Mouse (Mus musculus) liver, embryonic 12.5 days (tissue): Measurements from ENCODE around the gene Gm42791. TPM values are rescaled to one million over a fixed set of nuclear protein-coding genes. Genes with fewer than 3 reads are reported as not detected.

ENCODE experiments used
- ATAC-seq: fragments of 200-750 bp; cut with Nextera tagmentation; 2 replicates; pipeline ENCODE4 v1.8.0; 2017; ENCODE audit warnings: moderate number of reproducible peaks, mild to moderate bottlenecking, moderate library complexity
- H3K27ac ChIP-seq: fragments of 300-500 bp; sonication (generic); 2 replicates; pipeline ENCODE4 v1.5.1; 2016; ENCODE audit warnings: mild to moderate bottlenecking
- H3K27me3 ChIP-seq: fragments of 300-500 bp; sonication (generic); replicated peaks from 2 replicates; pipeline ENCODE4 v1.6.1; 2016; ENCODE audit warnings: mild to moderate bottlenecking, moderate library complexity
- H3K36me3 ChIP-seq: fragments of 300-500 bp; sonication (generic); 2 replicates; pipeline ENCODE4 v1.6.1; 2016; ENCODE audit warnings: mild to moderate bottlenecking, moderate library complexity
- H3K4me1 ChIP-seq: fragments of 300-500 bp; sonication (generic); 2 replicates; pipeline ENCODE4 v1.6.1; 2016
- H3K4me2 ChIP-seq: fragments of 300-500 bp; sonication (generic); 2 replicates; pipeline ENCODE4 v1.6.1; 2016; ENCODE audit warnings: mild to moderate bottlenecking, moderate library complexity
- H3K4me3 ChIP-seq: fragments of 300-500 bp; sonication (generic); 2 replicates; pipeline ENCODE4 v1.5.1; 2016; ENCODE audit warnings: mild to moderate bottlenecking, moderate library complexity
- H3K9ac ChIP-seq: fragments of 300-500 bp; sonication (generic); 2 replicates; pipeline ENCODE4 v1.6.1; 2016; ENCODE audit warnings: mild to moderate bottlenecking, moderate library complexity
- H3K9me3 ChIP-seq: fragments of 300-500 bp; sonication (generic); replicated peaks from 2 replicates; pipeline ENCODE4 v1.6.1; 2016; ENCODE audit warnings: mild to moderate bottlenecking, moderate library complexity
- WGBS: fragments of 180-500 bp; shearing (Covaris S2); methylation state at CpG from one replicate; pipeline ENCODE4 v1.1.7; 2016; ENCODE audit not compliant: insufficient replicate concordance; 5-methylcytosine and 5-hydroxymethylcytosine counted together
- polyA plus RNA-seq: library from polyadenylated mRNA; unstranded; fragments of >200 nt; fragmentation: Nextera tagmentation; extraction: Ambion mirVana; gene quantifications from 2 replicates; pipeline ENCODE4 v1.2.1, GENCODE M21; 2016

Gene Gm42791
- polyA plus RNA-seq, 1 experiment from 2014 or later, result 1.7 TPM

GRCm38 (mm10) chr5:148895833-148896232, 99.1 kb downstream of the Gm42791 start:
- peak overlapping the region; percentile 62; the same call in 1 of the 2 replicates for H3K4me2 ChIP-seq
- H3K4me1 ChIP-seq, result peaks cover 49% of the 10 kb centered on the region
- 87% methylated on average over 7 of the region's 7 CpGs for WGBS
- no peaks in the 10 kb centered on the region for H3K9me3 ChIP-seq
- ATAC-seq, result no peak
- H3K9ac ChIP-seq, result peak overlapping the region; percentile 67; the same call in 1 of the 2 replicates
- H3K27ac ChIP-seq, result peak overlapping the region; percentile 99
- no peak overlapping the region for H3K4me3 ChIP-seq
- H3K27me3 ChIP-seq, result no peaks in the 10 kb centered on the region
- H3K36me3 ChIP-seq, result peaks cover 50% of the 10 kb centered on the region

- Histone ChIP-seq H3K4me3 (no peak overlapping the region), H3K9ac (no peak overlapping the region; the same call in 1 of the 2 replicates), H3K9me3 (no peaks in the 10 kb centered on the region), H3K36me3 (peaks cover 53% of the 10 kb centered on the region), H3K4me1 (peaks cover 54% of the 10 kb centered on the region), H3K4me2 (no peak overlapping the region), H3K27me3 (no peaks in the 10 kb centered on the region), H3K27ac (peak overlapping the region; percentile 58; the same call in 1 of the 2 replicates)
- no peak for ATAC-seq
- 71% methylated on average over 5 of the region's 5 CpGs for WGBS
These were observed 99.9 kb downstream of the Gm42791 start for GRCm38 (mm10) chr5:148895034-148895433.

- Histone ChIP-seq H3K9me3 (no peaks in the 10 kb centered on the region), H3K4me2 (no peak overlapping the region), H3K27me3 (no peaks in the 10 kb centered on the region), H3K36me3 (peaks cover 67% of the 10 kb centered on the region), H3K27ac (no peak overlapping the region), H3K4me1 (peaks cover 25% of the 10 kb centered on the region), H3K4me3 (no peak overlapping the region), H3K9ac (no peak overlapping the region)
- ATAC-seq, result no peak
- 66% methylated on average over 4 of the region's 4 CpGs for WGBS
These were observed 104.7 kb downstream of the Gm42791 start for GRCm38 (mm10) chr5:148890237-148890636.

- no peaks in the 10 kb centered on the region for H3K27me3 ChIP-seq
- peaks cover 66% of the 10 kb centered on the region for H3K36me3 ChIP-seq
- peaks cover 21% of the 10 kb centered on the region for H3K4me1 ChIP-seq
- no peak overlapping the region for H3K4me3 ChIP-seq
- 78% methylated on average over 6 of the region's 6 CpGs for WGBS
- H3K27ac ChIP-seq, result no peak overlapping the region
- H3K9me3 ChIP-seq, result no peaks in the 10 kb centered on the region
- H3K9ac ChIP-seq, result no peak overlapping the region
- no peak overlapping the region for H3K4me2 ChIP-seq
- no peak for ATAC-seq
These were observed 106.9 kb downstream of the Gm42791 start for GRCm38 (mm10) chr5:148888032-148888431.

GRCm38 (mm10) chr5:148885821-148886609, 108.9 kb downstream of the Gm42791 start:
- Histone ChIP-seq H3K4me1 (peaks cover 21% of the 10 kb centered on the region), H3K27me3 (no peaks in the 10 kb centered on the region), H3K9me3 (no peaks in the 10 kb centered on the region), H3K4me3 (peak overlapping the region; percentile 54), H3K36me3 (peaks cover 57% of the 10 kb centered on the region), H3K9ac (peak overlapping the region; percentile 73), H3K27ac (peak overlapping the region; percentile 63), H3K4me2 (peak overlapping the region; percentile 75)
- peak; percentile 99 for ATAC-seq
- 14% methylated on average over 22 of the region's 22 CpGs for WGBS

GRCm38 (mm10) chr5:148883671-148884070, 111.3 kb downstream of the Gm42791 start:
- no peaks in the 10 kb centered on the region for H3K9me3 ChIP-seq
- no peak overlapping the region for H3K4me2 ChIP-seq
- ATAC-seq, result no peak
- WGBS, result 81% methylated on average over 8 of the region's 8 CpGs
- peaks cover 15% of the 10 kb centered on the region for H3K4me1 ChIP-seq
- peaks cover 59% of the 10 kb centered on the region for H3K36me3 ChIP-seq
- no peak overlapping the region for H3K9ac ChIP-seq
- H3K4me3 ChIP-seq, result no peak overlapping the region
- no peak overlapping the region for H3K27ac ChIP-seq
- H3K27me3 ChIP-seq, result no peaks in the 10 kb centered on the region

- H3K36me3 ChIP-seq, result peaks cover 81% of the 10 kb centered on the region
- no peaks in the 10 kb centered on the region for H3K4me1 ChIP-seq
- 86% methylated on average over 6 of the region's 6 CpGs for WGBS
- H3K4me3 ChIP-seq, result no peak overlapping the region
- no peaks in the 10 kb centered on the region for H3K27me3 ChIP-seq
- no peaks in the 10 kb centered on the region for H3K9me3 ChIP-seq
- H3K27ac ChIP-seq, result no peak overlapping the region
- H3K9ac ChIP-seq, result no peak overlapping the region
- no peak overlapping the region for H3K4me2 ChIP-seq
- no peak for ATAC-seq
These were observed 115.7 kb downstream of the Gm42791 start for GRCm38 (mm10) chr5:148879218-148879617.

GRCm38 (mm10) chr5:148873116-148873515, 121.8 kb downstream of the Gm42791 start:
- 82% methylated on average over 8 of the region's 8 CpGs for WGBS
- Histone ChIP-seq H3K27ac (no peak overlapping the region), H3K4me2 (no peak overlapping the region)

GRCm38 (mm10) chr5:148869583-148869982, 125.4 kb downstream of the Gm42791 start:
- WGBS, result 49% methylated on average over 3 of the region's 3 CpGs
- H3K36me3 ChIP-seq, result peaks cover 31% of the 10 kb centered on the region
- H3K4me1 ChIP-seq, result peaks cover 18% of the 10 kb centered on the region
- H3K27me3 ChIP-seq, result peaks cover 3% of the 10 kb centered on the region; the same call in 1 of the 2 replicates
- no peaks in the 10 kb centered on the region for H3K9me3 ChIP-seq
- no peak overlapping the region for H3K4me2 ChIP-seq
- ATAC-seq, result peak; percentile 49; the same call in 1 of the 2 replicates
- H3K27ac ChIP-seq, result no peak overlapping the region
- no peak overlapping the region for H3K9ac ChIP-seq
- H3K4me3 ChIP-seq, result no peak overlapping the region

More at GRCm38 (mm10) chr5:148873116-148873515, 121.8 kb downstream of the Gm42791 start:
- Histone ChIP-seq H3K9me3 (no peaks in the 10 kb centered on the region), H3K27me3 (no peaks in the 10 kb centered on the region), H3K4me3 (no peak overlapping the region), H3K36me3 (peaks cover 65% of the 10 kb centered on the region), H3K4me1 (peaks cover 7% of the 10 kb centered on the region), H3K9ac (no peak overlapping the region)
- ATAC-seq, result no peak

GRCm38 (mm10) chr5:148867766-148868165, 127.2 kb downstream of the Gm42791 start:
- Histone ChIP-seq H3K4me3 (no peak overlapping the region), H3K27ac (no peak overlapping the region), H3K9ac (no peak overlapping the region), H3K36me3 (peaks cover 15% of the 10 kb centered on the region), H3K27me3 (peaks cover 3% of the 10 kb centered on the region; the same call in 1 of the 2 replicates), H3K9me3 (no peaks in the 10 kb centered on the region), H3K4me1 (peaks cover 18% of the 10 kb centered on the region), H3K4me2 (no peak overlapping the region)
- 65% methylated on average over 6 of the region's 6 CpGs for WGBS
- ATAC-seq, result no peak

- Histone ChIP-seq H3K4me1 (peaks cover 23% of the 10 kb centered on the region), H3K36me3 (peaks cover 9% of the 10 kb centered on the region), H3K4me2 (no peak overlapping the region), H3K4me3 (no peak overlapping the region), H3K27me3 (peaks cover 3% of the 10 kb centered on the region; the same call in 1 of the 2 replicates), H3K9ac (no peak overlapping the region), H3K9me3 (no peaks in the 10 kb centered on the region), H3K27ac (no peak overlapping the region)
- no peak for ATAC-seq
- WGBS, result 65% methylated on average over 7 of the region's 7 CpGs
These were observed 127.8 kb downstream of the Gm42791 start for GRCm38 (mm10) chr5:148867171-148867570.

- H3K27ac ChIP-seq, result no peak overlapping the region
- WGBS, result 58% methylated on average over 10 of the region's 10 CpGs
These were observed 128.4 kb downstream of the Gm42791 start for GRCm38 (mm10) chr5:148866571-148866970.

More at GRCm38 (mm10) chr5:148866571-148866970, 128.4 kb downstream of the Gm42791 start:
- peaks cover 28% of the 10 kb centered on the region for H3K4me1 ChIP-seq
- peaks cover 8% of the 10 kb centered on the region; the same call in 1 of the 2 replicates for H3K36me3 ChIP-seq
- ATAC-seq, result no peak
- H3K27me3 ChIP-seq, result peaks cover 3% of the 10 kb centered on the region; the same call in 1 of the 2 replicates
- no peak overlapping the region for H3K9ac ChIP-seq
- no peaks in the 10 kb centered on the region for H3K9me3 ChIP-seq
- H3K4me3 ChIP-seq, result no peak overlapping the region
- H3K4me2 ChIP-seq, result no peak overlapping the region
